Mouse (Mus musculus): ENCODE data around the gene Srrd.

DNA sequence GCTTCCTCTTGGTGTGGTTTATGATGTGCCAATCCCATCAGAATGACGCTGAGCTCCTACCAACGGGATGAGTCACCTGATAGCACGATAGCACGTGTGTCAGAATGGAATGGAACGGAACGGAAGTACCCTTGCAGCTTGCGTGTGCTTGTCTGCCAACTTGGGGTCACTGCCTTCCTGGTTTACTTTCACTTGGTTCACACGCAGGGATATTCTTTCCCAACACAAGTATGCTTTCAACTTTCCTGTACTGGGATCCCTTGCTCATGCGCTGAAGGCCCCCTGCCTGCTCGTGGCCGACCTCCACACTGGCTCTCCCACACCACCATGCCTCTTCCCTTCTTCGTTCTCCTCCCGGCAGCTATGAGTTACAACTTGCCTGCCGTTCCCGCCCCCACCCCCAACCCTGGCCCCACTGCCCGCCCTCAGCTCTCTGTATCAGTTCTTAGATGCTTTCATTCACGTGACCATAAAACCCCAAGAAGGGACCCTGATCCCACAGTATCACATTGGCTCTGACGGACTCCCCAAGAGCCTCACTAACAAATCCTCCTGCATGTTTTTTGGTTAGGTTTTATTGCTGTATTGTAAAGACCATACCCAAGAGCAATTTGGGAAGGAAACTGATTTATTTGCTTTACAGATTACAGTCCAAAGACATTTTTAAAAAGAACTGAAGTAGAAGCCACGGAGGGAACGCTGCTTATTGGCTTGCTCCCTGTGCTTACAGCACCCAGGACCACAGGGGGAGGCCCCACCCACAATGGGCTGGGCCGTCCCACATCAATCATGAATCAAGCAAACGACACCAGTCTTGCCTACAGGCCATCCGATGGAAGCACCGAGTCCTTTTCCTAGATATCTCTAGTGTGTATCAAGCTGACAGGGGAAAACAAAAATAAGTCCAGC is 17.9 kb downstream of the Srrd start:
- no peak for TF ChIP-seq POLR2A (IDR thresholded peaks at IDR 0.05; ENCODE audit: borderline replicate concordance, low read depth, low read length)
- no peak for TF ChIP-seq CTCF (IDR thresholded peaks at IDR 0.05; ENCODE audit: low read depth, low read length)
